Mouse (Mus musculus): ENCODE data around the gene Ppip5k2. TPM values are rescaled to one million over a fixed set of nuclear protein-coding genes. Genes with fewer than 3 reads are reported as not detected.
A peak's percentile ranks its signal among the peaks of the same experiment; 100 is the strongest.

Gene Ppip5k2
- polyA plus RNA-seq (2014; fragmentation: Nextera tagmentation; extraction: Ambion mirVana) = 50.5 and 51.0 TPM in 2 replicates

GRCm38 (mm10) chr1:97769904-97770753 is at the start of gene Ppip5k2, which contains the start of gene Gin1:
TSS of gene Ppip5k2 (minus strand) at chr1:97770411.
TSS of gene Gin1 (plus strand) at chr1:97770172.
- H3K4me3 ChIP-seq (ENCODE audit: low read depth, low read length) = peak within 1 kb of the TSS; percentile 99
- no peaks in the 10 kb centered on the region for H3K9me3 ChIP-seq (ENCODE audit: control insufficient read depth, low read length)
- WGBS = under 1% methylated on average over 66 of the region's 66 CpGs
- peak within 1 kb of the TSS; percentile 90 for H3K9ac ChIP-seq (ENCODE audit: low read length)
- no peaks in the 10 kb centered on the region for H3K27me3 ChIP-seq (replicated peaks; ENCODE audit: control insufficient read depth, insufficient read depth, low read length)
- no peaks in the 10 kb centered on the region for H3K36me3 ChIP-seq (ENCODE audit: control insufficient read depth, insufficient read depth, low read length)
- peak; percentile 98 for ATAC-seq (replicated peaks; ENCODE audit: low FRiP score, low TSS enrichment, low read depth)
- H3K4me1 ChIP-seq (replicated peaks; ENCODE audit: control insufficient read depth, insufficient read depth, low read length) = peaks cover 15% of the 10 kb centered on the region
- peak within 1 kb of the TSS; percentile 82 for H3K27ac ChIP-seq (ENCODE audit: low read depth)
- H3K4me2 ChIP-seq (ENCODE audit: low read length) = peak within 1 kb of the TSS; percentile 73
- DNase-seq (ENCODE audit: low spot score) = peak; percentile 97

GRCm38 (mm10) chr1:97809255-97809912 is 39.2 kb upstream of the Ppip5k2 start:
- DNase-seq (ENCODE audit: low spot score) (no peak), ATAC-seq (replicated peaks; ENCODE audit: low FRiP score, low TSS enrichment, low read depth) (no peak)
- no peaks in the 10 kb centered on the region for H3K27me3 ChIP-seq (replicated peaks; ENCODE audit: control insufficient read depth, insufficient read depth, low read length)
- H3K4me1 ChIP-seq (replicated peaks; ENCODE audit: control insufficient read depth, insufficient read depth, low read length) = no peaks in the 10 kb centered on the region
- H3K9ac ChIP-seq (ENCODE audit: low read length) = no peak overlapping the region
- no peaks in the 10 kb centered on the region for H3K9me3 ChIP-seq (ENCODE audit: control insufficient read depth, low read length)
- no peak overlapping the region for H3K4me3 ChIP-seq (ENCODE audit: low read depth, low read length)
- no peak overlapping the region for H3K27ac ChIP-seq (ENCODE audit: low read depth)
- WGBS = 44% methylated on average over 2 of the region's 2 CpGs
- no peaks in the 10 kb centered on the region for H3K36me3 ChIP-seq (ENCODE audit: control insufficient read depth, insufficient read depth, low read length)
- no peak overlapping the region for H3K4me2 ChIP-seq (ENCODE audit: low read length)

- H3K27ac ChIP-seq (ENCODE audit: low read depth) = no peak overlapping the region
- H3K4me3 ChIP-seq (ENCODE audit: low read depth, low read length) = no peak overlapping the region
- ATAC-seq (replicated peaks; ENCODE audit: low FRiP score, low TSS enrichment, low read depth) = no peak
Observed at GRCm38 (mm10) chr1:97804520-97804919, 34.3 kb upstream of the Ppip5k2 start.

GRCm38 (mm10) chr1:97802207-97802902 is 32.1 kb upstream of the Ppip5k2 start:
- H3K4me2 ChIP-seq (ENCODE audit: low read length) = no peak overlapping the region
- ATAC-seq (replicated peaks; ENCODE audit: low FRiP score, low TSS enrichment, low read depth) = no peak

More at GRCm38 (mm10) chr1:97804520-97804919, 34.3 kb upstream of the Ppip5k2 start:
- no peak overlapping the region for H3K9ac ChIP-seq (ENCODE audit: low read length)
- no peak for DNase-seq (ENCODE audit: low spot score)
- H3K4me2 ChIP-seq (ENCODE audit: low read length) = no peak overlapping the region
- no peaks in the 10 kb centered on the region for H3K9me3 ChIP-seq (ENCODE audit: control insufficient read depth, low read length)
- H3K4me1 ChIP-seq (replicated peaks; ENCODE audit: control insufficient read depth, insufficient read depth, low read length) = no peaks in the 10 kb centered on the region
- H3K36me3 ChIP-seq (ENCODE audit: control insufficient read depth, insufficient read depth, low read length) = no peaks in the 10 kb centered on the region
- no peaks in the 10 kb centered on the region for H3K27me3 ChIP-seq (replicated peaks; ENCODE audit: control insufficient read depth, insufficient read depth, low read length)

GRCm38 (mm10) chr1:97795936-97796335 is 25.7 kb upstream of the Ppip5k2 start:
- no peak overlapping the region for H3K4me3 ChIP-seq (ENCODE audit: low read depth, low read length)
- 68% methylated on average over 9 of the region's 9 CpGs for WGBS
- no peak overlapping the region for H3K4me2 ChIP-seq (ENCODE audit: low read length)
- no peaks in the 10 kb centered on the region for H3K36me3 ChIP-seq (ENCODE audit: control insufficient read depth, insufficient read depth, low read length)
- no peak overlapping the region for H3K27ac ChIP-seq (ENCODE audit: low read depth)
- H3K4me1 ChIP-seq (replicated peaks; ENCODE audit: control insufficient read depth, insufficient read depth, low read length) = no peaks in the 10 kb centered on the region
- DNase-seq (ENCODE audit: low spot score) (no peak), ATAC-seq (replicated peaks; ENCODE audit: low FRiP score, low TSS enrichment, low read depth) (no peak)
- no peaks in the 10 kb centered on the region for H3K9me3 ChIP-seq (ENCODE audit: control insufficient read depth, low read length)
- no peak overlapping the region for H3K9ac ChIP-seq (ENCODE audit: low read length)
- no peaks in the 10 kb centered on the region for H3K27me3 ChIP-seq (replicated peaks; ENCODE audit: control insufficient read depth, insufficient read depth, low read length)

More at GRCm38 (mm10) chr1:97802207-97802902, 32.1 kb upstream of the Ppip5k2 start:
- Histone ChIP-seq H3K9me3 (ENCODE audit: control insufficient read depth, low read length) (no peaks in the 10 kb centered on the region), H3K9ac (ENCODE audit: low read length) (no peak overlapping the region), H3K4me3 (ENCODE audit: low read depth, low read length) (no peak overlapping the region), H3K36me3 (ENCODE audit: control insufficient read depth, insufficient read depth, low read length) (no peaks in the 10 kb centered on the region), H3K27ac (ENCODE audit: low read depth) (no peak overlapping the region), H3K4me1 (replicated peaks; ENCODE audit: control insufficient read depth, insufficient read depth, low read length) (no peaks in the 10 kb centered on the region), H3K27me3 (replicated peaks; ENCODE audit: control insufficient read depth, insufficient read depth, low read length) (no peaks in the 10 kb centered on the region)
- no peak for DNase-seq (ENCODE audit: low spot score)
- 49% methylated on average over 4 of the region's 4 CpGs for WGBS

GRCm38 (mm10) chr1:97794110-97794509 is 23.9 kb upstream of the Ppip5k2 start:
- Histone ChIP-seq H3K36me3 (ENCODE audit: control insufficient read depth, insufficient read depth, low read length) (no peaks in the 10 kb centered on the region), H3K4me3 (ENCODE audit: low read depth, low read length) (no peak overlapping the region), H3K27me3 (replicated peaks; ENCODE audit: control insufficient read depth, insufficient read depth, low read length) (no peaks in the 10 kb centered on the region), H3K9me3 (ENCODE audit: control insufficient read depth, low read length) (no peaks in the 10 kb centered on the region), H3K4me1 (replicated peaks; ENCODE audit: control insufficient read depth, insufficient read depth, low read length) (no peaks in the 10 kb centered on the region), H3K27ac (ENCODE audit: low read depth) (no peak overlapping the region), H3K4me2 (ENCODE audit: low read length) (no peak overlapping the region), H3K9ac (ENCODE audit: low read length) (no peak overlapping the region)
- DNase-seq (ENCODE audit: low spot score) (no peak), ATAC-seq (replicated peaks; ENCODE audit: low FRiP score, low TSS enrichment, low read depth) (no peak)
- WGBS = 88% methylated on average over 3 of the region's 3 CpGs

- DNase-seq (ENCODE audit: low spot score) (no peak), ATAC-seq (replicated peaks; ENCODE audit: low FRiP score, low TSS enrichment, low read depth) (no peak)
- H3K36me3 ChIP-seq (ENCODE audit: control insufficient read depth, insufficient read depth, low read length) = 0 out of 2 replicates have a peak, but pooled peaks cover 4% of the 10 kb centered on the region
- H3K4me1 ChIP-seq (replicated peaks; ENCODE audit: control insufficient read depth, insufficient read depth, low read length) = no peaks in the 10 kb centered on the region
- H3K4me2 ChIP-seq (ENCODE audit: low read length) = no peak overlapping the region
- no peak overlapping the region for H3K4me3 ChIP-seq (ENCODE audit: low read depth, low read length)
- no peak overlapping the region for H3K27ac ChIP-seq (ENCODE audit: low read depth)
- H3K9me3 ChIP-seq (ENCODE audit: control insufficient read depth, low read length) = no peaks in the 10 kb centered on the region
- 87% methylated on average over 2 of the region's 2 CpGs for WGBS
- no peak overlapping the region for H3K9ac ChIP-seq (ENCODE audit: low read length)
- no peaks in the 10 kb centered on the region for H3K27me3 ChIP-seq (replicated peaks; ENCODE audit: control insufficient read depth, insufficient read depth, low read length)
Observed at GRCm38 (mm10) chr1:97788490-97788889, 18.3 kb upstream of the Ppip5k2 start.

GRCm38 (mm10) chr1:97787674-97788073 is 17.5 kb upstream of the Ppip5k2 start:
- H3K9ac ChIP-seq (ENCODE audit: low read length) = no peak overlapping the region
- DNase-seq (ENCODE audit: low spot score) = no peak
- 74% methylated on average over 3 of the region's 3 CpGs for WGBS
- H3K9me3 ChIP-seq (ENCODE audit: control insufficient read depth, low read length) = no peaks in the 10 kb centered on the region
- no peak overlapping the region for H3K4me3 ChIP-seq (ENCODE audit: low read depth, low read length)
- H3K36me3 ChIP-seq (ENCODE audit: control insufficient read depth, insufficient read depth, low read length) = 0 out of 2 replicates have a peak, but pooled peaks cover 4% of the 10 kb centered on the region
- H3K27me3 ChIP-seq (replicated peaks; ENCODE audit: control insufficient read depth, insufficient read depth, low read length) = no peaks in the 10 kb centered on the region
- H3K27ac ChIP-seq (ENCODE audit: low read depth) = no peak overlapping the region
- H3K4me2 ChIP-seq (ENCODE audit: low read length) = no peak overlapping the region
- no peak for ATAC-seq (replicated peaks; ENCODE audit: low FRiP score, low TSS enrichment, low read depth)
- no peaks in the 10 kb centered on the region for H3K4me1 ChIP-seq (replicated peaks; ENCODE audit: control insufficient read depth, insufficient read depth, low read length)

Measured in intestine, embryonic 14.5 days (tissue).